Mouse (Mus musculus): ENCODE results near the gene Ptchd3. TPM values are rescaled to one million over a fixed set of nuclear protein-coding genes. Genes with fewer than 3 reads are reported as not detected.

The Ptchd3 gene
- not detected in 2 replicates for polyA plus RNA-seq (2015; fragmentation: Nextera tagmentation; extraction: Ambion mirVana)

- ATAC-seq (ENCODE audit: low FRiP score) = no peak
- Histone ChIP-seq H3K4me1 (no peaks in the 10 kb centered on the region), H3K27me3 (replicated peaks) (no peaks in the 10 kb centered on the region; the same call in 1 of the 2 replicates), H3K4me3 (replicated peaks) (no peak within 1 kb of the TSS), H3K36me3 (no peaks in the 10 kb centered on the region), H3K9me3 (replicated peaks) (no peaks in the 10 kb centered on the region), H3K9ac (replicated peaks) (no peak within 1 kb of the TSS), H3K4me2 (no peak within 1 kb of the TSS), H3K27ac (replicated peaks) (no peak within 1 kb of the TSS)
- 72% methylated on average over 18 of the region's 18 CpGs for WGBS
Measured at GRCm38 (mm10) chr11:121829947-121830346, at the start of gene Ptchd3. Gene Ptchd3 (plus strand): TSS chr11:121830247.

GRCm38 (mm10) chr11:121781831-121782230 is 48.2 kb upstream of the Ptchd3 start:
- H3K27ac ChIP-seq (replicated peaks) = no peak overlapping the region
- 89% methylated on average over 1 of the region's 1 CpGs for WGBS
- H3K4me2 ChIP-seq = no peak overlapping the region
- no peaks in the 10 kb centered on the region for H3K4me1 ChIP-seq
- no peak overlapping the region for H3K4me3 ChIP-seq (replicated peaks)
- H3K36me3 ChIP-seq = no peaks in the 10 kb centered on the region
- H3K9ac ChIP-seq (replicated peaks) = no peak overlapping the region
- H3K27me3 ChIP-seq (replicated peaks) = no peaks in the 10 kb centered on the region
- ATAC-seq (ENCODE audit: low FRiP score) = no peak
- no peaks in the 10 kb centered on the region for H3K9me3 ChIP-seq (replicated peaks)

DNA sequence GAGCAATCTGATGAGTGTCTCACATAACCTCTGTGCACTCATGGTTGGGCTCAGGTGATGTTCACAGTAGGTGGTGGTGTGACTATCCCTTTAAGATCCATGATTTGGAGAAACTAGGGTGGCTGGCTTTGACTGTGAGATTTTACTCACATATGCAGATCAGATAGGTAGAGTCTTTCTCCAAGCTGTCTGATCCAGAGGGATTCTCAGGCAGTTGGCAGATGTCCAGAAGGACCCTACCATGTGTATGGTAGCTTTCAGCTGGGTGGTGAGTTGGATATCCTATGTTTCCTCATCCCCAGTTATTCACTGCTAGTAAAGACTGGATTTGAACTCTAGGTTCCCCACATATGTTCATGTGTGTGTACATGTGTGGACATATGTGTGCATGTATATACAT is 42.6 kb upstream of the Ptchd3 start:
- Histone ChIP-seq H3K9me3 (replicated peaks) (no peaks in the 10 kb centered on the region), H3K27ac (replicated peaks) (no peak overlapping the region), H3K4me2 (no peak overlapping the region), H3K27me3 (replicated peaks) (no peaks in the 10 kb centered on the region), H3K9ac (replicated peaks) (no peak overlapping the region), H3K4me1 (no peaks in the 10 kb centered on the region), H3K36me3 (no peaks in the 10 kb centered on the region), H3K4me3 (replicated peaks) (no peak overlapping the region)
- ATAC-seq (ENCODE audit: low FRiP score) = no peak

DNA sequence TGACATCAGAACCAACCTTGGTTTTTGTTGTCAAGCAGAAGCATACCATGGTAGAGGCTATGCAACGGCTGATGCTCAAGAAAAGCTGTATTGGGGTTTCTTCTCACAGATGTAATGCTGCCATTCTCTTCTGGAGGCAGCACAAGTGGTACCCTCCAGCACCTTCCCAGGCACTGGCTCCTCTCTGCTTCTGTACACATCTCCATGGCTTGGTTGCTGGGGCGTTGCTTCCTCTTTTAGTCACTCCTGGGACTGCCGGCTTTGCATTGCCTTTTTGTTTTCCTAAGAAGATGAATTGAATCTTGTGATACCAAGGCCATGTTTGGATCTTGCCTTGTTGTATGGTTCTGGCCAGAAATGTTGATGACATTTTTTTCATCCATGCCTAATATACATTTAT is 40.5 kb upstream of the Ptchd3 start:
- Histone ChIP-seq H3K9me3 (replicated peaks) (no peaks in the 10 kb centered on the region), H3K4me3 (replicated peaks) (no peak overlapping the region), H3K27me3 (replicated peaks) (no peaks in the 10 kb centered on the region), H3K4me1 (no peaks in the 10 kb centered on the region), H3K4me2 (no peak overlapping the region), H3K9ac (replicated peaks) (no peak overlapping the region), H3K36me3 (no peaks in the 10 kb centered on the region), H3K27ac (replicated peaks) (no peak overlapping the region)
- ATAC-seq (ENCODE audit: low FRiP score) = no peak
- WGBS = 86% methylated on average over 3 of the region's 3 CpGs

DNA sequence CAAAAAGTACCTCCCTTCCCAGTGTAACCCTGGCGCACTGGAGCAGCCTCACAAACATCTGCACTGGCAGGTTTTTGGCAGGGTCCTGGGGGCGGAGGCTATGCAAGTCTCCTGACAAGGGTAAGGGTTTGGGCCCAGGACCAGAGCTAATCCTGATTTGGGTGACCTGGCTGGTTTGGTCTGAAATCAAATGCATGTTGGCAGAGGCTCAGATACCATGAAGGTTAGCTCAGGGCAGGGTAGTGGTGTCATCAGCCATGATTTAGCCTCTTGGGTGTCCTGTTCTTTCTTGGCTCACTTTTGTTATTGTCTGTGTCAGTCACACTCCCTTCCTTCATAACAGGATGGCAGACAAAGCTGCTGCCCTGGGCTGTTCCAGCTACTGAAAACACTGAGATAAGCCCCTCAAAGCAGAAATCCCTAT is 39.4 kb upstream of the Ptchd3 start:
- WGBS = 92% methylated on average over 2 of the region's 2 CpGs
- Histone ChIP-seq H3K9me3 (replicated peaks) (no peaks in the 10 kb centered on the region), H3K27ac (replicated peaks) (no peak overlapping the region), H3K27me3 (replicated peaks) (no peaks in the 10 kb centered on the region), H3K4me3 (replicated peaks) (no peak overlapping the region), H3K9ac (replicated peaks) (no peak overlapping the region), H3K36me3 (no peaks in the 10 kb centered on the region), H3K4me2 (no peak overlapping the region), H3K4me1 (no peaks in the 10 kb centered on the region)
- ATAC-seq (ENCODE audit: low FRiP score) = no peak

DNA sequence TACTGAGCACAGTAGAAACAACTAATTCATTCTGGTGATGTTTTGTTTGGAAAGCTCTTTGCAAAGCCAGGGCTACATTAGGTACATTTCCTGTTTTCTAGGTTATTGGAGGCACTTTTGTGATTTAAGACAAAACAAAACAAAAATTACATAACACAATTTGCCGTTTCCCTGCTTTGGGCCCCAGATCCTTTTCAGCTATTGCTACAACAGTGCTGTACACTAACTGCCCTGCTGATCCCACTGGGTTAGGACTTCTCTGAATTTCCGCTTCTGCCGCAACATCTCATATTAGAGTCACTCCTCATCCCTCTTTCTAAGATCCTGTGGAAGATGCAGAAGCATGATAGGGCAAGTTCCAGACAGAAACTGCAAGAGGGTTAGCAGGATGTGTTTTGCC is 38.6 kb upstream of the Ptchd3 start:
- Histone ChIP-seq H3K4me1 (no peaks in the 10 kb centered on the region), H3K9ac (replicated peaks) (no peak overlapping the region)
- WGBS = 86% methylated on average over 3 of the region's 3 CpGs

DNA sequence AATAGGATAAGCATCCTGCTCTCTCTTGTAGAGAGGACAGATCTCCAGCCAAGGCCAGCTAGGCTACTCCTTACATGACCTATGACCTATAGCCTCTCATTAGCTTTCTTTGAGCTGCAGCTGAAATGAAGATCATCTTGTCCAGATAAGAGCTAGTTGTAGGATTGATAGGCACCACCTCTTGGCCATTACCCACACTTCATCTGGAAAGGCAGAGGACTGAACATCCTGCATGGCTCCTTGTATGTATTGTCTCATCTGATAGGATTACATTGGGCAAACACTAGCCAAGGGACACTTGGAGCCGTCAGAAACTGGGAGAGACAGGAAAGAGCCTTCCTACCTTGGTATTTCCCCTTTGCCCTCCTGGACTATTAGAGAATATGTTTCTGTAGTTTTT is 38.1 kb upstream of the Ptchd3 start:
- Histone ChIP-seq H3K9me3 (replicated peaks) (no peaks in the 10 kb centered on the region), H3K27ac (replicated peaks) (no peak overlapping the region), H3K36me3 (no peaks in the 10 kb centered on the region), H3K9ac (replicated peaks) (no peak overlapping the region), H3K4me3 (replicated peaks) (no peak overlapping the region), H3K27me3 (replicated peaks) (no peaks in the 10 kb centered on the region), H3K4me1 (no peaks in the 10 kb centered on the region), H3K4me2 (no peak overlapping the region)
- 86% methylated on average over 1 of the region's 1 CpGs for WGBS
- no peak for ATAC-seq (ENCODE audit: low FRiP score)

More for the DNA sequence above, 38.6 kb upstream of the Ptchd3 start:
- no peak for ATAC-seq (ENCODE audit: low FRiP score)
- Histone ChIP-seq H3K27ac (replicated peaks) (no peak overlapping the region), H3K4me2 (no peak overlapping the region), H3K9me3 (replicated peaks) (no peaks in the 10 kb centered on the region), H3K27me3 (replicated peaks) (no peaks in the 10 kb centered on the region), H3K4me3 (replicated peaks) (no peak overlapping the region), H3K36me3 (no peaks in the 10 kb centered on the region)

DNA sequence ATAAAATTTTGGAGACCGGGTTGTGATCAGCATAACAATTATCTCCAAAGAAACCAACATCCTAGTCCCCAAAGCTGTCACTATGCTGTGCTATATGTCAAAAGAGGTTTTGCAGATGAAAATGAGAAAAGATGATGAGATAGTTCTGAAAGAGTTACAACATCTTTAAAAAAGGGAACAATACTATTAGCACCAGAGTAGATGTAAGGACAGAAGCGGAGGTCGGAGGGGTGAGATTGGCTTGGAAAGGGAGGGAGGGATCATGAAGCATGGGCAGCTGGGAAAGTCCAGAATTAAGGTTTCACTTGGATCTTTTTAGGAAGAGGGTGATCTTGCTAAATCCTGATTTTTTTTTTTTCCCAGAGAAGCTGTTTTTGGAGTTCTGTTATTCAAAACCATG is 36.5 kb upstream of the Ptchd3 start:
- Histone ChIP-seq H3K27me3 (replicated peaks) (no peaks in the 10 kb centered on the region), H3K9ac (replicated peaks) (no peak overlapping the region), H3K4me2 (no peak overlapping the region), H3K4me3 (replicated peaks) (no peak overlapping the region), H3K9me3 (replicated peaks) (no peaks in the 10 kb centered on the region), H3K4me1 (no peaks in the 10 kb centered on the region), H3K27ac (replicated peaks) (no peak overlapping the region), H3K36me3 (no peaks in the 10 kb centered on the region)
- ATAC-seq (ENCODE audit: low FRiP score) = no peak
- WGBS = 92% methylated on average over 3 of the region's 3 CpGs

GRCm38 (mm10) chr11:121794186-121794585 is 35.9 kb upstream of the Ptchd3 start:
- Histone ChIP-seq H3K27me3 (replicated peaks) (no peaks in the 10 kb centered on the region), H3K4me1 (no peaks in the 10 kb centered on the region), H3K9ac (replicated peaks) (no peak overlapping the region), H3K27ac (replicated peaks) (no peak overlapping the region), H3K4me2 (no peak overlapping the region), H3K4me3 (replicated peaks) (no peak overlapping the region), H3K36me3 (no peaks in the 10 kb centered on the region), H3K9me3 (replicated peaks) (no peaks in the 10 kb centered on the region)
- no peak for ATAC-seq (ENCODE audit: low FRiP score)
- 96% methylated on average over 3 of the region's 3 CpGs for WGBS

DNA sequence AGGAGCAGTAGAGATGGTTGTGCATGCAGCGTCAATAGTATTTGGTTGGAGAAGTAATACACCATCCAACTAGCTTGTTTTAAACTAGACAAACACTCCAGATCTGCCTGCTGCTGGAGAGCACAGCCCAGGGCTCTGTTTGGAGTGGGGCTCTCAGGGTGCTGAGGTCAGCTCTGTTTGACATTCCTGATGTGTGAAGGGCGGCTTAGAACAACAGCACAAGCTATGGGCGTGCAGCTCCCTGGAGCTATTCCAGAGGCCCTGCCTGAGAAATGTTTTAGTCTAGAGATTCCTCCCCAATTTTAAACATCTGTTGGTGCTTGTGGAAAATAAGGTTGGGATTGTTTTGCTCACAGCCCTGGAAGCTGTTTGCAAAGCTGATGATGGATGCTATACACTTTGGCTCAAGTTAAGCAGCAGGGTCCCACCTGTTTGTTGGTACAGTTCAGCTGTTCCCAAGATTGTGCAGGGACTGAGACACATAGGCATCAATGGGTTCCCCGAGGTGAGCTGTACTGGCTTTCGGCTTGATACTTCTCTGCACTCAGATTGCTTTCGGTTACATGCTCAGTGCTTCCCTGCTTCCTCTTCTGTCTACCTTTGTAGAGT is 35.4 kb upstream of the Ptchd3 start:
- Histone ChIP-seq H3K9me3 (replicated peaks) (no peaks in the 10 kb centered on the region), H3K4me1 (no peaks in the 10 kb centered on the region), H3K9ac (replicated peaks) (no peak overlapping the region), H3K36me3 (no peaks in the 10 kb centered on the region), H3K27ac (replicated peaks) (no peak overlapping the region), H3K4me3 (replicated peaks) (no peak overlapping the region), H3K4me2 (no peak overlapping the region), H3K27me3 (replicated peaks) (no peaks in the 10 kb centered on the region)
- WGBS = 76% methylated on average over 6 of the region's 6 CpGs
- ATAC-seq (ENCODE audit: low FRiP score) = no peak

DNA sequence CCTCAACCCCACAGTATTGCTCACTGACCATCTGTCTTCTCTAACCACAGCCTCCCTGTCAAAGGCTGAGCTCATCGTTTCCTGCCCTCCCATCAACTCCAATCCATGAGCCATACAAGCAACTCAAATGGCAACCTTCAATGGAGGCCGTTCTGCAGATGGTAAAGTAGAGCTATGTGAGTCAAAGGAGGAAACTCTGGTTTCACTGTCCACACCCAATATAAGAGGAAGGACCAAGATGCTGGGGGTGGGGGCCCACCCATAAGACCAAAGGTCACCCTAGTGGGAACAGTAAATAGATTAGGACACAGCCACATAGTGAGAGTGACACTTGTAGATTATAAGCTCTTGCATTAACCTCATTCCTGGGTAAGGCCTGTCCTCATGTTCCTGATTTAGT is 34.1 kb upstream of the Ptchd3 start:
- Histone ChIP-seq H3K4me2 (no peak overlapping the region), H3K9me3 (replicated peaks) (no peaks in the 10 kb centered on the region), H3K36me3 (no peaks in the 10 kb centered on the region), H3K27ac (replicated peaks) (no peak overlapping the region), H3K4me1 (no peaks in the 10 kb centered on the region), H3K27me3 (replicated peaks) (no peaks in the 10 kb centered on the region), H3K9ac (replicated peaks) (no peak overlapping the region), H3K4me3 (replicated peaks) (no peak overlapping the region)
- ATAC-seq (ENCODE audit: low FRiP score) = no peak
- 86% methylated on average over 2 of the region's 2 CpGs for WGBS

DNA sequence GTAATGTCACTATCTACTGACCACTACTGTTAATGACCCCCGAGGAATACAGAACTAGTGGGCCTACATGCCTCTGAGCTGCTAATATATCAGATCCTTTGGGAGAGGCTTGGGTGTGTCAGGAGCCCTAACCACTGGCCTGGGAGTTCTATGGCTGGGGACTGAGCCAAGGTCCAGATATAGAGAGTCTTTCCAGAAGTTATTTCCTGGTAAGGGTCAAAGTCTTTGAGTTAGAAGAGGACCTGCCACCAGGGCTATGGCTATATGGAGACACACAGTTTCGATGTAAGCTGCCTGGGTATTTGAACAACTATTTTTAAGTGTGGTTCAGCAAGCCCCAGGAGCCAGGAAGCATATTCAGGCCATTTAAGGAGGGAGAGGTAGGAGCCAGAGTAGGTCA is 31.5 kb upstream of the Ptchd3 start:
- no peak overlapping the region for H3K9ac ChIP-seq (replicated peaks)
- ATAC-seq (ENCODE audit: low FRiP score) = no peak
- H3K4me3 ChIP-seq (replicated peaks) = no peak overlapping the region
- H3K36me3 ChIP-seq = no peaks in the 10 kb centered on the region
- no peaks in the 10 kb centered on the region for H3K27me3 ChIP-seq (replicated peaks)
- 82% methylated on average over 2 of the region's 2 CpGs for WGBS
- no peaks in the 10 kb centered on the region for H3K4me1 ChIP-seq
- no peak overlapping the region for H3K4me2 ChIP-seq
- H3K9me3 ChIP-seq (replicated peaks) = no peaks in the 10 kb centered on the region
- H3K27ac ChIP-seq (replicated peaks) = no peak overlapping the region
